Mouse (Mus musculus): ENCODE results near the gene Sox5. TPM values are rescaled to one million over a fixed set of nuclear protein-coding genes. Genes with fewer than 3 reads are reported as not detected.
"Not testable (repeated sequence)": the region's sequence is repeated elsewhere in the genome, so short reads cannot be mapped to it uniquely, and the experiment has no call there.

The Sox5 gene
- polyA plus RNA-seq, 1 experiment from 2014 or later: 27.0 TPM

GRCm38 (mm10) chr6:144195934-144196333 lies 585.8 kb downstream of the Sox5 start:
- Histone ChIP-seq H3K4me1 (replicated peaks; ENCODE audit: control insufficient read depth, insufficient read depth, low read length) (no peaks in the 10 kb centered on the region), H3K27me3 (ENCODE audit: control insufficient read depth, insufficient read depth, low read length) (no peaks in the 10 kb centered on the region), H3K4me2 (replicated peaks) (no peak overlapping the region), H3K36me3 (replicated peaks; ENCODE audit: control insufficient read depth, insufficient read depth) (no peaks in the 10 kb centered on the region), H3K9me3 (ENCODE audit: control insufficient read depth, low read length) (0 out of 2 replicates have a peak, but pooled peaks cover 10% of the 10 kb centered on the region), H3K4me3 (replicated peaks; ENCODE audit: low read length) (no peak overlapping the region), H3K9ac (no peak overlapping the region), H3K27ac (no peak overlapping the region)
- no peak for DNase-seq (ENCODE audit: low spot score)
- WGBS: 72% methylated on average over 14 of the region's 14 CpGs
- no peak for ATAC-seq (ENCODE audit: low FRiP score)

DNA sequence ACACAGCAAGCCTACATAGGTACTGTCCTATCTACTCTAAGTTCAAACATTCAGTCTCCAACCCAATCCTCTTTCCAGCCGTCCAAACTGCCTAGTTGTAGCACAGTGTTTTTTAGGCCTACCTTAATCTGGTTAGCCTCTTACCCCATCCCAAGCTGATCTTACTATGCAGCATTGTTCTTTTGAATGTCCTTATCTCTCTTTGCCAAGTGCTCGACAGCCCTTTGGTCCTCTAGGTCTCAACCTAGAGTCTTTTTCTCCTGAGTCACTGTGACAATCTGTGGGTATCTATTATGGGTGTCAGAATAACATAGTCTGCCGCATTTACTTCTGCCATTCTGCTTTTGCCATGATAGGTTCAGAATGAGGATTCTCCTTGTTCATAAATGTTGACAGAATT lies 598.7 kb downstream of the Sox5 start:
- Histone ChIP-seq H3K27ac (no peak overlapping the region), H3K9me3 (ENCODE audit: control insufficient read depth, low read length) (no peaks in the 10 kb centered on the region), H3K4me3 (replicated peaks; ENCODE audit: low read length) (no peak overlapping the region), H3K9ac (no peak overlapping the region), H3K27me3 (ENCODE audit: control insufficient read depth, insufficient read depth, low read length) (no peaks in the 10 kb centered on the region), H3K4me1 (replicated peaks; ENCODE audit: control insufficient read depth, insufficient read depth, low read length) (peaks cover 12% of the 10 kb centered on the region; the same call in 1 of the 2 replicates), H3K36me3 (replicated peaks; ENCODE audit: control insufficient read depth, insufficient read depth) (no peaks in the 10 kb centered on the region), H3K4me2 (replicated peaks) (no peak overlapping the region)
- ATAC-seq (ENCODE audit: low FRiP score) (no peak), DNase-seq (ENCODE audit: low spot score) (no peak)
- 88% methylated on average over 3 of the region's 3 CpGs for WGBS

GRCm38 (mm10) chr6:144182429-144182828 lies 599.3 kb downstream of the Sox5 start:
- not testable (repeated sequence) for H3K4me3 ChIP-seq (replicated peaks; ENCODE audit: low read length); DNase-seq (ENCODE audit: low spot score); H3K9ac ChIP-seq; ATAC-seq (ENCODE audit: low FRiP score); H3K4me2 ChIP-seq (replicated peaks); H3K27me3 ChIP-seq (ENCODE audit: control insufficient read depth, insufficient read depth, low read length); H3K36me3 ChIP-seq (replicated peaks; ENCODE audit: control insufficient read depth, insufficient read depth); H3K27ac ChIP-seq; H3K9me3 ChIP-seq (ENCODE audit: control insufficient read depth, low read length)
- 93% methylated on average over 13 of the region's 13 CpGs for whole genome bisulfite sequencing
- H3K4me1 ChIP-seq (replicated peaks; ENCODE audit: control insufficient read depth, insufficient read depth, low read length): peaks cover 12% of the 10 kb centered on the region; the same call in 1 of the 2 replicates

DNA sequence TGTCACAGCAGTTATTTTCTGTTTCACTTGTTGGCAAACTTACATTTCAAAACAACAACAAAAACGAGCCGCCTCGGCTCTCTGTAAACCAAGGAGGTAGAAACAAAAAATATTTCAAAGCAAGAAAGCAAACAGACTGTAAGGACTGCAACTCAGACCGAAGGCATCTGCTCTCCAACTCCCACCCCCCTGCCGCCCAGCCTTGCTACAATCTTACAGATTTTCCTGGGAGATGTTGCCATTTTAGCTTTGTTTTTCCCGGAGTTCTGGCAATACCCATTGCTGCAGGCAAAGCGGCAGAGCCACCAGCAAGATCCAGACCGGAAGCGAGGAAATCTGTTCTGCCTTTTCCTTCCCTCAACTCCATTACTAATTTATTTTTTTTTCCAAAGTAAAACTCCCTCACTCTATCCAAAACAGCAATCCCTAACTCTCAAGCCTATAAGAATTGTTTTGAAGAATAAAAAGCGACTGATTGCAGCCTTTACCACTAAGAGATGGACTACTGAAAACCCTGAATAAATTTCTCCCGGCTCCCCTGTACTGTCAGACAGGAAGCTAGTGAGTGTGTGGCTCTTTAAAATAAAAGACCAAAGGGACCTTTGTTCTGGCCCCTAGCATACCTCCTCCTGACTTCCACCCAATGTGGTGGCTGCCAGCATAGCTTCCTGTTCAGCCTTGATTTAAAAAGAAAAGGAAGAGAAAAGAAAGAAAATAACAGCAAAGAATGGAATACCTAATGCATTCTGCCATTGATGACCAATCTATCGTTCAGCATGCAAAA lies 600.5 kb downstream of the Sox5 start:
- Histone ChIP-seq H3K27me3 (ENCODE audit: control insufficient read depth, insufficient read depth, low read length) (no peaks in the 10 kb centered on the region), H3K27ac (peak overlapping the region; percentile 69), H3K36me3 (replicated peaks; ENCODE audit: control insufficient read depth, insufficient read depth) (no peaks in the 10 kb centered on the region), H3K4me2 (replicated peaks) (peak overlapping the region; percentile 44), H3K4me1 (replicated peaks; ENCODE audit: control insufficient read depth, insufficient read depth, low read length) (peaks cover 12% of the 10 kb centered on the region; the same call in 1 of the 2 replicates), H3K4me3 (replicated peaks; ENCODE audit: low read length) (peak overlapping the region; percentile 19; the same call in 1 of the 2 replicates), H3K9me3 (ENCODE audit: control insufficient read depth, low read length) (no peaks in the 10 kb centered on the region), H3K9ac (peak overlapping the region; percentile 44)
- no peak for DNase-seq (ENCODE audit: low spot score)
- WGBS: 32% methylated on average over 12 of the region's 12 CpGs
- ATAC-seq (ENCODE audit: low FRiP score): no peak

DNA sequence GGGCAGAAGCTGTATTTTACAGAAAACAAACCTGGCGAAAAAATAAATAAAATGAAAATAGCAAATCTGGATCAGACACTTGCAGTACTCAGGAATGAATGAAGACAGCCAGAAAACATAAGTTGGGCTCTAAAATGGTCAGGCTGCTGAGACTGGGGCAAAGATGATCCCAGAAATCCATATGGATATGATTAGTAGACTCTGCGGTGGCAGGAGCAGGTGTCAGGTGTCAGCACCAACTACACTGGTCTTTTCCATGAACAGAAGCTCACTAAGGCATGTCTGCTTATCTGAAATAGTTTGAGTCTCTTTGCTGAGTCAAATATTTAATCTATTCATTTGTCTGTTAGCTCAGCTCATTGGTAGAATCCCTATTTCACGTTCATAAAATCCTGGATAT lies 602.7 kb downstream of the Sox5 start:
- no peaks in the 10 kb centered on the region for H3K36me3 ChIP-seq (replicated peaks; ENCODE audit: control insufficient read depth, insufficient read depth)
- no peaks in the 10 kb centered on the region for H3K9me3 ChIP-seq (ENCODE audit: control insufficient read depth, low read length)
- H3K4me1 ChIP-seq (replicated peaks; ENCODE audit: control insufficient read depth, insufficient read depth, low read length): peaks cover 12% of the 10 kb centered on the region
- ATAC-seq (ENCODE audit: low FRiP score): no peak
- no peak overlapping the region for H3K27ac ChIP-seq
- 82% methylated on average over 3 of the region's 3 CpGs for WGBS
- no peak overlapping the region for H3K9ac ChIP-seq
- H3K4me2 ChIP-seq (replicated peaks): no peak overlapping the region
- H3K27me3 ChIP-seq (ENCODE audit: control insufficient read depth, insufficient read depth, low read length): no peaks in the 10 kb centered on the region
- no peak overlapping the region for H3K4me3 ChIP-seq (replicated peaks; ENCODE audit: low read length)
- no peak for DNase-seq (ENCODE audit: low spot score)

- Histone ChIP-seq H3K9me3 (ENCODE audit: control insufficient read depth, low read length) (no peaks in the 10 kb centered on the region), H3K4me2 (replicated peaks) (no peak overlapping the region), H3K4me3 (replicated peaks; ENCODE audit: low read length) (no peak overlapping the region), H3K36me3 (replicated peaks; ENCODE audit: control insufficient read depth, insufficient read depth) (no peaks in the 10 kb centered on the region), H3K9ac (no peak overlapping the region), H3K4me1 (replicated peaks; ENCODE audit: control insufficient read depth, insufficient read depth, low read length) (peaks cover 12% of the 10 kb centered on the region), H3K27ac (no peak overlapping the region), H3K27me3 (ENCODE audit: control insufficient read depth, insufficient read depth, low read length) (no peaks in the 10 kb centered on the region)
- WGBS: 88% methylated on average over 5 of the region's 5 CpGs
- ATAC-seq (ENCODE audit: low FRiP score) (no peak), DNase-seq (ENCODE audit: low spot score) (no peak)
Observed at GRCm38 (mm10) chr6:144176674-144177073, 605.1 kb downstream of the Sox5 start.

- 92% methylated on average over 3 of the region's 3 CpGs for WGBS
- Histone ChIP-seq H3K36me3 (replicated peaks; ENCODE audit: control insufficient read depth, insufficient read depth) (no peaks in the 10 kb centered on the region), H3K27ac (no peak overlapping the region), H3K9me3 (ENCODE audit: control insufficient read depth, low read length) (no peaks in the 10 kb centered on the region), H3K4me2 (replicated peaks) (no peak overlapping the region), H3K27me3 (ENCODE audit: control insufficient read depth, insufficient read depth, low read length) (no peaks in the 10 kb centered on the region), H3K9ac (no peak overlapping the region), H3K4me3 (replicated peaks; ENCODE audit: low read length) (no peak overlapping the region), H3K4me1 (replicated peaks; ENCODE audit: control insufficient read depth, insufficient read depth, low read length) (peaks cover 1% of the 10 kb centered on the region)
- DNase-seq (ENCODE audit: low spot score) (no peak), ATAC-seq (ENCODE audit: low FRiP score) (no peak)
Observed at GRCm38 (mm10) chr6:144175590-144175989, 606.2 kb downstream of the Sox5 start.

GRCm38 (mm10) chr6:144170541-144170940 lies 611.2 kb downstream of the Sox5 start:
- H3K9ac ChIP-seq: no peak overlapping the region
- H3K27me3 ChIP-seq (ENCODE audit: control insufficient read depth, insufficient read depth, low read length): no peaks in the 10 kb centered on the region
- ATAC-seq (ENCODE audit: low FRiP score) (no peak), DNase-seq (ENCODE audit: low spot score) (no peak)
- H3K36me3 ChIP-seq (replicated peaks; ENCODE audit: control insufficient read depth, insufficient read depth): no peaks in the 10 kb centered on the region
- H3K27ac ChIP-seq: no peak overlapping the region
- no peak overlapping the region for H3K4me3 ChIP-seq (replicated peaks; ENCODE audit: low read length)
- 83% methylated on average over 4 of the region's 4 CpGs for whole genome bisulfite sequencing
- H3K9me3 ChIP-seq (ENCODE audit: control insufficient read depth, low read length): no peaks in the 10 kb centered on the region
- peaks cover 12% of the 10 kb centered on the region for H3K4me1 ChIP-seq (replicated peaks; ENCODE audit: control insufficient read depth, insufficient read depth, low read length)
- no peak overlapping the region for H3K4me2 ChIP-seq (replicated peaks)

DNA sequence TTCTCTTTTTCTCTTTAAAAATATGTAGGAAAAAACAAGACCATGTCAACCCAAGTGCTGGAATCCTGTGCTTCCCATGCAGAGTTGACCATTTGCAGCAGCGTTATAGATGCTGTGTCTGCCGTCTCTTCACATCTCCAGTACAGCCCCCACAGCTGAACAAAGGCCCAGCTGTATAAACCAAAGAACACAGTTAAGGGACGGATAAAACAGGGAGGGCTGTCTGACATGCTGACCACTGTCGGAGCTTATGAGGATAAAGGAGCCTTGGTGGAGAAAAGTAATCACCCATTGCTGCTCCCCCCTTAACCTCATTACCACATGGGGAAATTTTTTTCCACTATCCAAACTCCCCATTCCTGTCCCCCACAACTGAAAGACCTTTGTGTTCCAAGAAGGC lies 612.0 kb downstream of the Sox5 start:
- Histone ChIP-seq H3K4me3 (replicated peaks; ENCODE audit: low read length) (no peak overlapping the region), H3K36me3 (replicated peaks; ENCODE audit: control insufficient read depth, insufficient read depth) (no peaks in the 10 kb centered on the region), H3K4me2 (replicated peaks) (no peak overlapping the region), H3K9ac (no peak overlapping the region), H3K4me1 (replicated peaks; ENCODE audit: control insufficient read depth, insufficient read depth, low read length) (peaks cover 13% of the 10 kb centered on the region), H3K27me3 (ENCODE audit: control insufficient read depth, insufficient read depth, low read length) (no peaks in the 10 kb centered on the region), H3K27ac (no peak overlapping the region), H3K9me3 (ENCODE audit: control insufficient read depth, low read length) (no peaks in the 10 kb centered on the region)
- no peak for ATAC-seq (ENCODE audit: low FRiP score)
- 15% methylated on average over 4 of the region's 4 CpGs for WGBS
- no peak for DNase-seq (ENCODE audit: low spot score)
